Mouse (Mus musculus) embryonic facial prominence, embryonic 10.5 days (tissue): ENCODE measurements at regions not wholly inside any gene's neighbourhood (a gene's known extent, or its start where the extent isn't known, plus 50 kb on each side); places are given as distances from the start of the nearest gene placed in this dataset.

Source experiments
- DNase-seq: peaks from one replicate; pipeline ENCODE4 v3.0.0-alpha.2; 2017; ENCODE audit warnings: low spot score
- H3K27ac ChIP-seq: fragments of 300-500 bp; sonication (generic); replicated peaks from 2 replicates; pipeline ENCODE4 v1.5.1; 2016; ENCODE audit warnings: mild to moderate bottlenecking
- H3K27me3 ChIP-seq: fragments of 300-500 bp; sonication (generic); replicated peaks from 2 replicates; pipeline ENCODE4 v1.6.1; 2016; ENCODE audit warnings: low read depth, mild to moderate bottlenecking; ENCODE audit not compliant: poor library complexity, severe bottlenecking
- H3K36me3 ChIP-seq: fragments of 300-500 bp; sonication (generic); replicated peaks from 2 replicates; pipeline ENCODE4 v1.6.1; 2016; ENCODE audit warnings: mild to moderate bottlenecking, moderate library complexity
- H3K4me1 ChIP-seq: fragments of 300-500 bp; sonication (generic); 2 replicates; pipeline ENCODE4 v1.6.1; 2016
- H3K4me3 ChIP-seq: fragments of 300-500 bp; sonication (generic); 2 replicates; pipeline ENCODE4 v1.5.1; 2016; ENCODE audit warnings: mild to moderate bottlenecking, moderate library complexity
- H3K9me3 ChIP-seq: fragments of 300-500 bp; sonication (generic); 2 replicates; pipeline ENCODE4 v1.6.1; 2016; ENCODE audit warnings: mild to moderate bottlenecking
- WGBS: fragments of 180-500 bp; shearing (Covaris S2); methylation state at CpG from one replicate; pipeline ENCODE4 v1.1.7; 2016; 5-methylcytosine and 5-hydroxymethylcytosine counted together

- H3K27ac ChIP-seq, result peak overlapping the region; percentile 48; the same call in 1 of the 2 replicates
- 48% methylated on average over 9 of the region's 9 CpGs for WGBS
- DNase-seq, result peak; percentile 37
- H3K9me3 ChIP-seq, result no peaks in the 10 kb centered on the region
- H3K36me3 ChIP-seq, result no peaks in the 10 kb centered on the region
- H3K4me3 ChIP-seq, result no peak overlapping the region
- peaks cover 27% of the 10 kb centered on the region for H3K4me1 ChIP-seq
- H3K27me3 ChIP-seq, result no peaks in the 10 kb centered on the region
These were observed 104.3 kb upstream of the Prickle1 start for GRCm38 (mm10) chr15:93699971-93700370.

GRCm38 (mm10) chr15:93698182-93698822 lies 102.6 kb upstream of the Prickle1 start:
- DNase-seq, result peak; percentile 48
- Histone ChIP-seq H3K4me1 (peaks cover 27% of the 10 kb centered on the region), H3K27ac (peak overlapping the region; percentile 21; the same call in 1 of the 2 replicates), H3K27me3 (no peaks in the 10 kb centered on the region), H3K9me3 (no peaks in the 10 kb centered on the region), H3K4me3 (peak overlapping the region; percentile 19; the same call in 1 of the 2 replicates), H3K36me3 (no peaks in the 10 kb centered on the region)
- 29% methylated on average over 10 of the region's 10 CpGs for WGBS

- no peak for DNase-seq
- no peaks in the 10 kb centered on the region for H3K9me3 ChIP-seq
- 85% methylated on average over 6 of the region's 6 CpGs for whole genome bisulfite sequencing
- H3K4me1 ChIP-seq, result no peaks in the 10 kb centered on the region; the same call in 1 of the 2 replicates
- no peaks in the 10 kb centered on the region for H3K36me3 ChIP-seq
- H3K27me3 ChIP-seq, result no peaks in the 10 kb centered on the region
- no peak overlapping the region for H3K27ac ChIP-seq
- no peak overlapping the region for H3K4me3 ChIP-seq
These were observed 95.0 kb upstream of the Prickle1 start for GRCm38 (mm10) chr15:93690717-93691116.

GRCm38 (mm10) chr15:93690011-93690410 lies 94.3 kb upstream of the Prickle1 start:
- no peaks in the 10 kb centered on the region; the same call in 1 of the 2 replicates for H3K4me1 ChIP-seq
- WGBS, result 92% methylated on average over 10 of the region's 10 CpGs
- H3K36me3 ChIP-seq, result no peaks in the 10 kb centered on the region
- H3K9me3 ChIP-seq, result no peaks in the 10 kb centered on the region
- no peak overlapping the region for H3K27ac ChIP-seq
- no peak overlapping the region for H3K4me3 ChIP-seq
- no peaks in the 10 kb centered on the region for H3K27me3 ChIP-seq
- no peak for DNase-seq

GRCm38 (mm10) chr15:93686385-93686784 lies 90.7 kb upstream of the Prickle1 start:
- peak overlapping the region; percentile 14; the same call in 1 of the 2 replicates for H3K27ac ChIP-seq
- DNase-seq, result no peak
- peaks cover 5% of the 10 kb centered on the region; the same call in 1 of the 2 replicates for H3K4me1 ChIP-seq
- no peaks in the 10 kb centered on the region for H3K9me3 ChIP-seq
- no peaks in the 10 kb centered on the region for H3K36me3 ChIP-seq
- H3K27me3 ChIP-seq, result no peaks in the 10 kb centered on the region
- 46% methylated on average over 9 of the region's 9 CpGs for WGBS
- no peak overlapping the region for H3K4me3 ChIP-seq

- 65% methylated on average over 4 of the region's 4 CpGs for WGBS
- H3K4me3 ChIP-seq, result no peak overlapping the region
- no peak overlapping the region for H3K27ac ChIP-seq
- H3K4me1 ChIP-seq, result peaks cover 5% of the 10 kb centered on the region; the same call in 1 of the 2 replicates
- no peaks in the 10 kb centered on the region for H3K9me3 ChIP-seq
- H3K36me3 ChIP-seq, result no peaks in the 10 kb centered on the region
- H3K27me3 ChIP-seq, result no peaks in the 10 kb centered on the region
- DNase-seq, result no peak
These were observed 85.9 kb upstream of the Prickle1 start for GRCm38 (mm10) chr15:93681602-93682001.

GRCm38 (mm10) chr15:93675624-93676023 lies 79.9 kb upstream of the Prickle1 start:
- no peaks in the 10 kb centered on the region for H3K9me3 ChIP-seq
- H3K4me3 ChIP-seq, result no peak overlapping the region
- WGBS, result 95% methylated on average over 6 of the region's 6 CpGs
- H3K27me3 ChIP-seq, result no peaks in the 10 kb centered on the region
- H3K36me3 ChIP-seq, result no peaks in the 10 kb centered on the region
- H3K27ac ChIP-seq, result no peak overlapping the region
- no peaks in the 10 kb centered on the region for H3K4me1 ChIP-seq
- no peak for DNase-seq

GRCm38 (mm10) chr15:93673976-93674375 lies 78.3 kb upstream of the Prickle1 start:
- 73% methylated on average over 10 of the region's 10 CpGs for WGBS
- Histone ChIP-seq H3K36me3 (no peaks in the 10 kb centered on the region), H3K4me3 (no peak overlapping the region), H3K27ac (no peak overlapping the region), H3K4me1 (no peaks in the 10 kb centered on the region), H3K9me3 (no peaks in the 10 kb centered on the region), H3K27me3 (no peaks in the 10 kb centered on the region)
- DNase-seq, result no peak

GRCm38 (mm10) chr15:93663876-93664275 lies 68.2 kb upstream of the Prickle1 start:
- Histone ChIP-seq H3K27me3 (no peaks in the 10 kb centered on the region), H3K4me3 (no peak overlapping the region), H3K27ac (0 out of 2 replicates have a peak overlapping the region, but pooled peaks have one; percentile 27), H3K4me1 (peaks cover 8% of the 10 kb centered on the region), H3K36me3 (no peaks in the 10 kb centered on the region), H3K9me3 (no peaks in the 10 kb centered on the region)
- peak; percentile 29 for DNase-seq
- 46% methylated on average over 5 of the region's 5 CpGs for WGBS

- Histone ChIP-seq H3K4me1 (peaks cover 8% of the 10 kb centered on the region), H3K27ac (no peak overlapping the region), H3K27me3 (no peaks in the 10 kb centered on the region), H3K9me3 (no peaks in the 10 kb centered on the region), H3K4me3 (no peak overlapping the region), H3K36me3 (no peaks in the 10 kb centered on the region)
- no peak for DNase-seq
- 98% methylated on average over 1 of the region's 1 CpGs for WGBS
These were observed 66.9 kb upstream of the Prickle1 start for GRCm38 (mm10) chr15:93662601-93663000.

GRCm38 (mm10) chr15:93661801-93662200 lies 66.1 kb upstream of the Prickle1 start:
- Histone ChIP-seq H3K27me3 (no peaks in the 10 kb centered on the region), H3K4me3 (no peak overlapping the region), H3K27ac (no peak overlapping the region), H3K36me3 (no peaks in the 10 kb centered on the region), H3K4me1 (peaks cover 13% of the 10 kb centered on the region), H3K9me3 (no peaks in the 10 kb centered on the region)
- 96% methylated on average over 2 of the region's 2 CpGs for whole genome bisulfite sequencing
- no peak for DNase-seq

GRCm38 (mm10) chr15:93660952-93661648 lies 65.4 kb upstream of the Prickle1 start:
- no peaks in the 10 kb centered on the region for H3K36me3 ChIP-seq
- no peak overlapping the region for H3K27ac ChIP-seq
- WGBS, result 93% methylated on average over 14 of the region's 14 CpGs
- no peaks in the 10 kb centered on the region for H3K9me3 ChIP-seq
- no peak overlapping the region for H3K4me3 ChIP-seq
- DNase-seq, result no peak
- peaks cover 15% of the 10 kb centered on the region for H3K4me1 ChIP-seq
- H3K27me3 ChIP-seq, result no peaks in the 10 kb centered on the region

GRCm38 (mm10) chr15:93657171-93657570 lies 61.5 kb upstream of the Prickle1 start:
- no peak overlapping the region for H3K4me3 ChIP-seq
- no peak for DNase-seq
- peaks cover 11% of the 10 kb centered on the region; the same call in 1 of the 2 replicates for H3K4me1 ChIP-seq
- H3K27me3 ChIP-seq, result no peaks in the 10 kb centered on the region
- no peaks in the 10 kb centered on the region for H3K36me3 ChIP-seq
- H3K27ac ChIP-seq, result no peak overlapping the region
- 89% methylated on average over 6 of the region's 6 CpGs for WGBS
- no peaks in the 10 kb centered on the region for H3K9me3 ChIP-seq
